Mouse (Mus musculus) retina, embryonic 14.5 days (tissue): ENCODE results near the gene Tcf3.

Experiments used
- DNase-seq: peaks from one replicate; pipeline ENCODE4 v3.0.0-alpha.2; 2015; ENCODE audit warnings: low spot score

The Tcf3 gene

DNA sequence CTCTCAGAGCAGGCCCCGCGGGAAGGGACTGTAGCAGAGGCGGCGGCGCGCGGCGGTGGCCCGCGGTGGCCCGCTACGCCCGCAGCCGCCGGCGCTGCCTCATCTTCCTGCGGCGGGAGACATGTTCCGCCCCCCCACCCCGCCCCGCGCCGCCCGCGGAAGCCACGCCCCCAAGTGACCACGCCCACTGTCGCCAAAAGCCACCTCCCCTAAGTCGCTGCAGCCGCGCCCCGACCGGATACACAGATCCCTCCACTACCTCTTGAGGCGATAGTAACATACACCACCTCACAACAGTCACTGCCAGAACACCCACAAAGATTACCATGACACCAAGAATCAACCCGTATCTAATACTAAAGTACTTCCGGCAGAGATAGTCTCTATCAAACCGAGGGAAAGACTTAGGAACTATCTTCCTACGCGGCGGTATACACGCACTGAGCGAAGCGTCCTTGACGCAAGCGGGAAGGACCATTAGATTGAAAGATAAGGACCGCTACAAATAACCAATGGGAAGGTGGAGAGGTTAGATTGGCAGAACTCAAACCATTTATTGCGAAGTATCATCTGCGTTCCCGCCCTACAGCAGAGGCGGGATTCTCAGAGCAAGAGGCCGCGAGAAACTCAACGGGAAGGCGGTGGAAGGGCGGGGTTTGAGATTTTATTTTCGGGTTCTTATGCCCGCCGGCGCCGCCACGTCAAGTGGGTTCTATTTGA lies at the start of gene Tcf3:
Gene Tcf3 (minus strand): TSS at position 135 of the 720 bp plus-strand sequence.
- DNase-seq: peak; percentile 98

DNA sequence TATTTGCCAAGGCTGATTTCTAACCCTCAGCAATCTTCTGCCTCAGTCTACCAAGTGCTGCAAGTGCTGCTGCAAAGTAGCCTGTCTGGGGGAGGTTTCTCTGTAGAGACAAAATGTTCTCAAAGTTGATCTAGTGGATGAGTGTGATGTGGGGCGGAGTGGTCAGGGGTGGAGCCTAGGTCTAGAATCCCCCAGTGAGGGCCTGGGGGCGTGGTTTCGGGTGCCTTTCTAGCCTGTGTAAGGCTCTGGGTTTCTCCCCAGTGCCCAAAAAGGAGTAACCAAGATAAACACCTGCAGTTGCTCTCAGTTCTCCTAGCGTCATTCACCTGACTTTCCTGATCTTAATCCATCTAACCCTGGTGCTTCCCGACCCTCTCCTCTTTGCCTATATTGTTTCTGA lies 47.6 kb upstream of the Tcf3 start:
- DNase-seq: no peak

DNA sequence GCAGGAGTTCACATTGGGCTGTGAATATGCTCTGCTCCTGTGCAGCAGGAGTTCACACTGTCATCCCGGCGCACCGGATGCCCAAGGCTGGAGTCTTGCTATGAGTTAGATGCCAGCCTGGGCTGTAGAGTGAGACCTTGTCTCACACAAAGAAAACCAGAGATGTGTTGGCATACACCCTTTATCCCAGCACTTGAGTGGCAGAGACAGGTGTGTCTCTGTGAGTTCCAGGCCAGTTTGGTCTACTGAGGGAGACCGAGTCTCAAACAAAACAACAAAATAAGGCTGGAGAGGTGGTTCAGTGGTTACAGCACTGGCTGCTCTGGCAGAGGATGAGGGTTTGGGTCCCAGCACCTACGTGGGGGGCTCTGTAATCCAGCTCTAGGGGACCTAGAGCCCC lies 45.1 kb upstream of the Tcf3 start:
- DNase-seq: no peak

DNA sequence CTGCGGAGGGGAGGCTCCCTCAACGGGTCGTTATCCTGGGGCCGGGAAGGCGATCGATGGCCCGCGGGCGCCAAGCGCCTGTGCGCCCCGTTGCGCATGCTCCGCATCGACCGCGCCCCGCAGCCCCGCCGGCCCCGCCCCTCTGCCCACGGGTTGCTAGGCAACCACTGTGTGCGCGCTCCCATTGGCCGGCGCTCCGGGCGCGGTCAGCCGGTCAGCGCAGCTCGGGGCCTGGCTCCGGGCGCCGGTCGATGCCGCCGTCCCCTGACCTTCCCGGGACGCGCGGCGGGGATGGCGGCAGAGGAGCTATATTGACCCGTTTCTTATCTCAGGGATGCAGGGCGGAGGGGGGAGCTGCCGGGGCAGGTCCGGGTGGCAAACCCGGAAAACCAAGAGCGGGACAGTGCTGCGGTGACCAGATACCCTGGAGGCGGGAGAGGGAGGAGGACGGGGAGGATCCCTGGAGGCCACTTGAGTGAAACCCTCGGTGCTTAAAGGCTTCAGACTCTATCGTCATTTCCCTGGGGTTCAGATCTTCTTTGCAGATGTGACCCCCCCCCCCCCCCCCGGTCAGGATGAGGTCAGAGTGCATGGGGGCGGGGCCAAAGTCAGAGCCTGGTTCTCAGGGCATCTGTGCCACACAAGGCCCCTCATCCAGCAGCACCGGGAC lies 42.0 kb upstream of the Tcf3 start:
- DNase-seq: peak; percentile 96

DNA sequence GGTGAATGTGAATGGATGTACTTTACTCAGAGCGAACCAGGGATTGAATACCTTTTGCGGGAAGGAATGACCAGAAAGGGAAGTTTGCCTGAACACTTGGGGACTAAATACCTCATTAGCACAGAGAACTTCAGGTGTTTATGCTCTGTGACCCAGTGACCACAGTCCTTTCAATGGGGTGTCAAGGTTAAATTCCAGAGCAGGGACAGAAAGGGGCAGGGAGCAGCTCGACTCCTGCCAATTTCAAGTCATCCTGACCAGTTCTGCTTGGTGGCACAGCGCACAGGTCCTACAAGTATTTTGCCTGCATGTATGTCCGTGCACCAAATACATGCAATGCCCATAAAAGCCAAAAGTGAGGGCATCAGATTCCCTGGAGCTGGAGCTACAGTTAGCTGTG lies 31.6 kb upstream of the Tcf3 start:
- DNase-seq: no peak

DNA sequence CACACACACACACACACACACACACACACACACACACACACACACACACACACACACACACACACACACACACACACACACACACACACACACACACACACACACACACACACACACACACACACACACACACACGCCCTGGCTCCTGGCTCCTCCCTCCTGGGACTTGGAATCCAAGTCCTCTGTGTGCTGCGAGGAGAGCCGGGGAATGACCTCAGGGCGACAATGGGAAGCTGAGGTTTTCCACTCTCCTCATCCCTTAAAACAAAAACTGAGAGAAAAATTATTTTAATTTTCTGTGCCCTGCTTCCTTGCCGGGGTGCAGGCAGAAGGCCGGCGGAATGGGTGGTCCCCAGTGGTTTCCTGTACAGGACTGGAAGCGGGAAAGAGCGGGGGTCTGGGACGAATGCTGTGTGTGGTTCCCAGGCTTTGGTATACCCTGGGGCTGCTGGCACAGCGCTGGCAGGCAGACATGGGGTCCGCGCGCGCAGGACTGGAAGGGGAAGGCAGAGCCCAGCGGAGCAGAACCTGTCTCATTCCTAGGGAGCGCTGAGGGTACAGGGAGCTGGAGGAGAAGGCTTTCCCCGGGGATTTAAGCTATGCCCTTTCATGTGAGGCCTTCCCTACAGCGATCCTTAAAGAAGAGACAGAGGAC lies 31.1 kb upstream of the Tcf3 start:
- peak; percentile 36 for DNase-seq

DNA sequence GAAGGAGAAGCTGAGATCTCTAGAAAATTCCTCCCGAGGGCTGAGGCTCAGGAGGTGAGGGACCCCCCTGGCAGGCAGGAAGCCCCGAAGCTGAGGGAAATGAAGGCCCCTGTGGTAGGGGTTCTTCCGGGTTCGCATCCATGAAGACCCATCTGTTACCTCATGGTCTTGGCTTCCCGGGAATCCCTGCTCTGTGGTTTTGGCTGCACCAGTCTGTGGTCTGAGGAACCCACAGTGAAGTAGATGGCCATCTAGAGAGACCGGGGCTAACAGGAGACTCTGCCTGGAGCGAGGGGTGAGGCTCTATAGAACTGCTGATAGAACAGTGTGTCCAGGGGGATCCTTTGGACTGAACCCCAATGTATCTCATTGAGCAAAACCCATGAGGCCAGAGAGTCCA lies 27.9 kb upstream of the Tcf3 start:
- no peak for DNase-seq

DNA sequence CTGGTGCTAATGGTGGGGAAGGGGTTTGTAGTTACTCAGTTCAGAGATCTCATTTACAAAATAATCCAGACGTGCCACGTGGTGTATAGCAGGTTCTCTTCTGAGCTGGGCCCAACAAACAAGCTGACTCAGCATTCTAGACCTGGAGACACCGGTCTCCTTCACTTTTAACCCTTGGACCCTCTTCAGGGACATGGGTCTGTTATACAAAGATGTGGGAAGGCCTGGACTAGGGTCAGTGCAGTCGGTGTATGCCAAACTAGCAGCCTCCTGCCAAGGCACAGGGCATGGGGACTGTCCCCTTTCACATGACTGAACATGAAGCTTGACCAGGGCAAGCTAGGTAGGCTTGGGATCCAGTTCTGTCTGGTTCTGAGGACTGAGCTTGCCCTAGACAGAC lies 26.9 kb upstream of the Tcf3 start:
- no peak for DNase-seq

DNA sequence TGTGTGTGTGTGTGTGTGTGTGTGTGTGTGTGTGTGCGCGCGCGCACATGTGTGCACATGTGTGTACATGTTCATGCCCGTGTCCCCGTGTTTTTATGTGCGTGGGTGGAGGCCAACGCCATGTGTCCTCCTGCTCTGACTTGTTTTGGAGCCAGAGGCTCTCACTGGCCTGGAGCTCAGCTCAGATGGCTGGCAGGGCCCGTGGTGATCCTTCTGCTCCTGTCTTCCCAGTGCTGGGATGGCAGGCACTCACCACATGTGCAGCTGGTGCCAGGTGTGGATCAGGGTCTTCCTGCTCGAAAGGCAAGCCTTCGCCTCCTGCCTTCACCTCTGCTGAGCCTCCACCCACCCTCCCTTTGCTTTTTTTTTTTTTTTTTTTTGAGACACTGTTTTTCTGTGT lies 26.2 kb upstream of the Tcf3 start:
- no peak for DNase-seq

DNA sequence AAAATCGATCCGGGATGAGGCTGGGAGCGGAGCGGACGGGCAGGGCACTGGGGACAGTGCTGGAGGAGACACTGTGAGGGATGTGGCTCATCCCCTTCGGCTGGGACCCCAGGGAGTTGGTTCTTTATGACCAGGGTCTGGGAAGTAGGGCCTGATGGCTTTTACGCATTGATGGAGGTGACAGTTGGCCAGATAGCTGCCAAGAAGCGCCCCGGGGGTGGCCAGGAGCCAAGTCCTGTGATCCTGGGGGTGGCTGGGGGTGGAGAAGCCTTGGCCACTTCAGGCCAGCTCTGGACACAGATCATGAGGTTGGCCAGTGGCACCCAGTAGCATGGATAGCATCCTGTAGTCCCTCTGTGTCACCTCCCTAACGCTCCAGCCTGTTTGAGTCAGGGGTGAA lies 25.8 kb upstream of the Tcf3 start:
- DNase-seq: no peak

DNA sequence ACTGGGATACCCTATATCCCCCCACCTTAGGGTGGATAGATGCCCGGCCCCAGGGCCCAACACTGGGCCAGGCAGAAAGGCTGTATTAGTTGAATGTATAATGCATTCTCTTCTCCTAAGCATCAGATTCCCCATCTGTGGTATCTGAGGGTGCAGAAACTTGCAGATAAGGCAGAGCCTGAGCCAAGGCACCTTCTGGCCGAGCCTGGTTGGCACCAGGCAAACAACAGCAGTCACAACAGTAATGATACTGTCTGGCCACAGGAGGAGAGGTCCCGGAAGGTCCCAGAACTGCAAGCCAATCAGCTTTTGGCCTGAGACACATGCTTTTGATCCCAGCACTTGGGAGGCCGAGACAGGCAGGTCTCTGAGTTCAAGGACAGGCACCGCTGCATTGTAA lies 22.2 kb upstream of the Tcf3 start:
- no peak for DNase-seq

DNA sequence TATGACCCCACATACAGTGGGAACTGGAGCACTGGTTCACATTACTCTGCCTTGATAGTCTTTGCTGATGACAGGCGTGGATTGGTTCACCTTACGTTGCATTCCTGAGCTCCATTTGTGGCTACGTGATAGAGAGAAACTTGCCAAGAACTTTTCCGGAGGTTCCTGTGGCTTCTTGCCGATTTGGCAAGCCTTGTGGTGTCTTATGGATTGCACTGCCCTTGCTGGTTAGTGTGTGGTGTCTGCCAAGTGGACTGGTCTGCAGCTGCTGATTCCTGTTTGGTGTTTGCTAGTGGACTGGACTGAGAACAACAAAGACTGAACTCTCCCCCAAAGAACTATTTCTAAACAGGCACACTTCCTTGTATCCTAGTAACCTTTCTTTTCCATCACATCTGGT lies 21.3 kb upstream of the Tcf3 start:
- DNase-seq: no peak

DNA sequence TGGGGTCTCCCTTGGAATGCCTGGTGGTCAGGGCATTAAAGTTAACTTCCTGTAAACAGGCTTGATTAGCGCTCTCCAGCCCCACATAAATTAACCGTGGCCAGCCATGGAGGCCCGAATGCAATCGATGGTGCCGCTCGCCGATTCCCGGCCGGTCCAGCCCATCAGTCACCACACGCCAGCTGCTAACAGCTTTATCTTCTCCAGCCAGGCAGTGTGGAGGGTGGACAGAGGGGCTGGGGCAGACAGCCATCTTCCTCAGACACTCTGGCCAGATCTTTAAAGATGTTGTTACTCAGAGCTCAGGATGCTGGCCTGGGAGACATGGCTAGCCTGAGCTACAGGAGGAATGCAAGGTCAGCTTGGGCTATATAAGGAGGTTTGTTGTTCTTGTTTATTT lies 20.2 kb upstream of the Tcf3 start:
- no peak for DNase-seq

DNA sequence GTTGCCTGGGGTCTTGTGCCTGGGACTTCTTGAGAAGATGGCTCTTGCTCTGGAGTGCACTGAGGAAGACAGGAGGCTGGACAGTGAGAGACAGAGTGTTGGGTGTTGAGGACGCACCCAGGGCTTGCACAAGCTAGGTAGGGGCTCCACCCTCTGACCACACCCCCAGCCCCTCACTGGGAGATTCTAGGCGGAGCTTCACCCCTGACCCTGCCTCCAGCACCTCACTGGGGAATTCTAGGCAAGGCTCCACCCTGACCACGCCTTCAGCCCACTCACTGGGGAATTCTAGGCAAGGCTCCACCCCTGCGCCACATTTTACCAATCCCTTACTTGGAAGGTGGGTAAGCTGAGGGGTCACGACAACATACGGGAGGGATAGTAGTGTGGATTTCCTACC lies 17.2 kb upstream of the Tcf3 start:
- DNase-seq: no peak

DNA sequence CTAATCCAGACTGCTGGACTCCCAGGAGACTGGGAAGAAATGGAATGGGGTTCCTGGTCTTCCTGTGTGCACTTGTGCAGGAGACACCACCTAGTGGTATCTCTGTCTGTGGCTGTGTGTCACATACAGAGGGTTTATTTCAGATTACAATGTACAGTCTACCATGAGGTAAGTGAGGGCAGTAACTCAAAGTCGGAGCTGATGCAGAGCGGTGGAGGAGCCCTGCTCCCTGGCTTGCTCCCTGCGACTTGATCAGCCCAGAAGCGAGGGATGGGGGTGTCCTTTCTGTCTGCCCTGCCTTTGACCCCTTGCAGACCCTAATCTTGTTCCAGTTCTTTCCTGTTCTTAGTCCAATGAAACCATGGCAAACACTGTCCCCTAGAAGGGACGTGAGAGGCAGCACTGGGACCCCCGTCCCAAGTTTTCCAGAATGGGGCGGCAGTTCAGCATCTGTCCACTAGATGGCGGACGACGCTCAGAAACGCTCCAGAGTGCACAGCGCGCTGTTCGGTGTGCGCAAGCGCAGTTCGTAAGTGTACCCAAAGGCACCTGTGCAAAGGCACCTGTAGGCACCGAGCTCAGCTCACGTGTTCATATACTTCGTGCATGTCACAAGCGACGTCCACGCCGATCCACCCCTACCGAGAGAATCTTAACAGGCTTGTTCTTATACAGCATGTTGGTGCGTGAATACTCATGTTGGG lies 12.6 kb upstream of the Tcf3 start:
- DNase-seq: peak; percentile 94

DNA sequence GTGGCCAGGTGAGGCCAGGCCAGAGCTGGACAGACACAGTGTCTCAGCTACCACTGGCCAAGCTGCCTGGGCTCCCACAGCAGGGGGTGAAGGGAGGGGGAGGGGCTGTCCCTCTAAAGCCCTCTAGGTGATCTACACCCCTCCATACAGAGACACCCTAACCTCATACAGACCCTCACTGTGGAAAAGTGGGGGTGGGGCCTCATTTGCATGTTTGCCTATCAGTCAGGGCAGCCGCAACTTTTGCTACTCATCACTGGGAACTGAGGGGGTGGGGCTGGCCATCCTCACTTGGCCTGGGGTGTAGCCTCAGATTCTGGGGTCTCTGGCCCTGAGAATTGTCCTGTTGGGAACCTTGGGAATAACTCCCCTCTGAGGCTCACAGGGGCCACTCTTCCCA lies 11.6 kb upstream of the Tcf3 start:
- DNase-seq: no peak

DNA sequence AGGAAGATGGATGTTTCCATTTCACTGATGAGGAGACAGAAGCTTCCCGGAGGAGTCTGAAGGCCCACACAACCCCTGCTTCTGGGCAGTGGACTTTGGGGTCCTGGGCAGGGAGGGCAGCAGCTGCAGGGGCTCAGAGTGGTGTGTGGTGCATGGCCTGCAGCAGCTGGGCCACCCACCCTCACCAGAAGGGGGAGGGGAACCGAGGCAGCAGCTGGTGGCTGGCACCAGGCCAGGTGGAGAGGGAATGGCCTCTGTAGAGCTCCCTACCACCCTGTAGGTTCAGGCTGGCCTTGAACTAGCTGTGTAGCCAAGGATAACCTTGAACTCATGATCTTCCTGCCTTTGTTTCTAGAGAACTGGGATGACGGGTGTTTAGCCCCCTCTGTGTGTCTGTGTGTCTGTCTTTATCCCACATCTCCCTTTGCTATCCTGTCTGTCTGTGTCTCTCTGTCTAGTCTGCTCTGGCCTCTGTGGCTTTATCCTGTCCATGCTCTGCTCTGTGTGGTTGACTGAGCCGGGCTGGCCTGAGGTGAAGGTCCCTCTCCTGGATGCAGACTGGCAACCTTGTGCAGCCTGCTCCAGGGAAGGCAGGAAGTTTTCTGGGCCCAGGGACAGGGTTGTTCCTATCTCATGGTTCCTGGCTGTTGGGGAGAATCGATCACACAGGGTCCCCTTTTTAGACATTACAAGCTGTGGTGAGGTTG lies 11.0 kb upstream of the Tcf3 start:
- no peak for DNase-seq

DNA sequence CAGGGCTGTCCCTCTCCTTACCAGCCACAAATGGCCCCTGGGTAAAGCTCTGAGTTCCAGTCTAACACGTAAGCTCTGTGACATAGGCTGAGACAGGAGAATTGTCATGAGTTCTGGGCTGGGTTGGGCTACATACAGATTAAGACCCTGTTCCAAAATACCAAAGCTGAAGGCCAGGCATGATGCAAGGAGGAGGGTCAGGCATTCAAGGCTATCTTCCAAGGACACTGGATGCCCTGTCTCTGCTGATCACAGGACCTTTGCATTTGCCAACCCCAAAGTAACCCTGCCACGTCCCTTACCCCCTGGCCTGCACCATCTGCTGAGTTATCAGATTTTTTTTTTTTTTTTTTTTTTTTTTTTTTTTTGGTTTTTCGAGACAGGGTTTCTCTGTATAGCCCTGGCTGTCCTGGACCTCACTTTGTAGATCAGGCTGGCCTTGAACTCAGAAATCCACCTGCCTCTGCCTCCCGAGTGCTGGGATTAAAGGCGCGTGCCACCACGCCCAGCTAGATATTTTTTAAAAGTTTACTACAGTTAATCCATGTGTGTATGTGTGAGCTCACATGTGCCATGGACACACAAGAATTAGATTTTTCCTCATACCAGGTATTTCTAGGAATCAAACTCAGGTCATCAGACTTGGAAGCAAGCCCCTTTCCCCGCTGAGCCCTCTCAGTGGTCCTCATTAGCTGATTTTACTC lies 10.3 kb upstream of the Tcf3 start:
- DNase-seq: no peak

DNA sequence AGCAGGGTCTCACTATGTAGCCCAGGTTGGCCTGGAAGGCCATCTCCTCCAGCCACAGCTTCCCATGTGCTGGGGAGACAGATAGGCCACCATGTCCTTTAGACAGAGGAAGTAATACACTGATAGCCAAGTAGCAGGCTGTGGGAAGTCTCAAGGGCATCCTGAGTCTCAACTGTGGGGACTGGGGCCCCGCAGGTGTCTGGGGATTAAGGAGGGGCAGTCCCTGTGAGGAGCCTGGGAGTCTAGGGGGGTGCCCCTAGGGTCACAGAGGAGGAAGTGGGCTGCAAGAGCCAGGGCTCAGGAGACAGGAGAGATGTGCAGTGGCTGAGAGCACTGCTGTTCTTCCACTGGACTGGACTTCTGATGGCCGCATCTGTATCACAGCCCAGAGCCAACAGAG lies 9.5 kb upstream of the Tcf3 start:
- DNase-seq: no peak

DNA sequence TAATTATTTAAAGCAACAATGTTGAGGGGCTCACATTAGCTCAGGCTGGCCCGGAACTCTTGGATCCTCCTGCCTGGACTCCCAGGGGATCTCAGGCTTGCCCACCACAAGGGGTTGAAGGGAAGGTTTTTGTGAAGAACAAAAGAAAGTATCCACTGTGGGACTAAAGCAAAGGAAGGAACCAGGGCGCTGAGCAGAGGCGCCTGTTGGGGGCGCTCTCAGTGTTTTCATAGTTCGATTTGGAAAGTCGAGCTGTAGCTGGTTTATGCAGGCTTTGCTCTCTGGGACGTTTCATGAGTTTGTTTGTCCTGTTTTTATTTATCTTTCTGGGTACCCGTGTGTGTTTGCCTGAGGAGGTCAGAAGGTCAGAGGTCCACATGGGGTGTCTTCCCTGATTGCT lies 8.2 kb upstream of the Tcf3 start:
- peak; percentile 53 for DNase-seq

DNA sequence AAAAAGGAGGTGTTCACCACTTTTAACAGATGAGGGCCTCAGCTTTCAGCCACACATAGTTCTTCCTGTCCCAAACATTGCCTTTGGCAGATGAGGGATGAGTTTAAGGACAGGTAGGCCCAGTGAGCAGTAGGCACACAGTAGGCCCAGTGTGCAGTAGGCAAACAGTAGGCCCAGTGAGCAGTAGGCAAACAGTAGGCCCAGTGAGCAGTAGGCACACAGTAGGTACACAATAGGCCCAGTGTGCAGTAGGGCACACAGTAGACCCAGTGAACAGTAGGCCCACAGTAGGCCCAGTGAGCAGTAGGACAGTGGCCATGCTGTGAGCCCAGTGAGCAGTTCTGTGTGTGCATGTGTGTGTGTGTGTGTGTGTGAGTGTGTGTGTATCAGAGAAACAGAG lies 6.6 kb upstream of the Tcf3 start:
- no peak for DNase-seq

DNA sequence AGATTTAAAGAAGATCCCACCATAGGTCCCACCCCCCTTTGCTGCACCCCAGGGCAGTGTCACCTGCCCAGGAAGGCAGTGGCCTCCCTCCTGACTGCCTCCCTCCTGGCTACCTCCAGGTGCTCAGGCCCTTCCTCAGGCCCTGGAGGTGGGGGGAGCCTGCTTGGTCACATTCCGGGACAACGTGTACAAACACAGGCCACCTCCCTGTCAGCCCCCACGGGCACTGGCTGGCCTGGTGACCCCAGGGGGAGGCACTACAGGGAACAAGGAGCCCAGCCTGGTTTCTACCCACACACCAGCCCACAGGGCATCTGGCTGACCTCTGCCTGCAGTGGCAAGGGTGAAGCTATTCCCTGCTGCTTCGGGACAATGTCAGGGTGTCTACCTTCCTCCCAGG lies 4.5 kb upstream of the Tcf3 start:
- no peak for DNase-seq
